Mouse (Mus musculus): ENCODE measurements around the gene Hoxb5. TPM values are rescaled to one million over a fixed set of nuclear protein-coding genes. Genes with fewer than 3 reads are reported as not detected.

Gene Hoxb5
- total and polyA plus RNA-seq, 3 experiments: 0.04 to 0.22 TPM; not detected in 1

- Histone ChIP-seq H3K27me3 (ENCODE audit: insufficient read depth, low read length) (peaks cover 54% of the 10 kb centered on the region), H3K9me3 (replicated peaks) (no peaks in the 10 kb centered on the region), H3K4me3 (ENCODE audit: low read depth, low read length) (no peak overlapping the region), H3K36me3 (replicated peaks) (no peaks in the 10 kb centered on the region), H3K4me1 (ENCODE audit: insufficient read depth, low read depth, low read length) (no peaks in the 10 kb centered on the region; the same call in 1 of the 2 replicates)
- TF ChIP-seq GATA2 (IDR thresholded peaks at IDR 0.05; ENCODE audit: borderline replicate concordance, low read depth, low read length): no peak
- TF ChIP-seq POLR2AphosphoS5 (IDR thresholded peaks at IDR 0.05; ENCODE audit: insufficient replicate concordance, low read depth, low read length): no peak
- no peak for TF ChIP-seq TAL1 (conservative IDR thresholded peaks at IDR 0.05; ENCODE audit: low read depth, low read length)
- TF ChIP-seq CTCF (IDR thresholded peaks at IDR 0.05; ENCODE audit: low read depth, low read length): no peak
- TF ChIP-seq GATA1 (IDR thresholded peaks at IDR 0.05; ENCODE audit: borderline replicate concordance, low read length): no peak
- DNase-seq (ENCODE audit: low spot score) (no peak), ATAC-seq (ENCODE audit: extremely low read depth, insufficient number of reproducible peaks, low FRiP score, poor library complexity, severe bottlenecking) (no peak)
These were observed 45.9 kb downstream of the Hoxb5 start for GRCm38 (mm10) chr11:96348988-96349387.

- no peaks in the 10 kb centered on the region for H3K9me3 ChIP-seq (replicated peaks)
- DNase-seq (ENCODE audit: low spot score) (no peak), ATAC-seq (ENCODE audit: extremely low read depth, insufficient number of reproducible peaks, low FRiP score, poor library complexity, severe bottlenecking) (no peak)
- no peak overlapping the region for H3K4me3 ChIP-seq (ENCODE audit: low read depth, low read length)
- TF ChIP-seq POLR2AphosphoS5 (IDR thresholded peaks at IDR 0.05; ENCODE audit: insufficient replicate concordance, low read depth, low read length): no peak
- no peak for TF ChIP-seq TAL1 (conservative IDR thresholded peaks at IDR 0.05; ENCODE audit: low read depth, low read length)
- no peak for TF ChIP-seq CTCF (IDR thresholded peaks at IDR 0.05; ENCODE audit: low read depth, low read length)
- no peak for TF ChIP-seq GATA2 (IDR thresholded peaks at IDR 0.05; ENCODE audit: borderline replicate concordance, low read depth, low read length)
- no peak for TF ChIP-seq GATA1 (IDR thresholded peaks at IDR 0.05; ENCODE audit: borderline replicate concordance, low read length)
- H3K27me3 ChIP-seq (ENCODE audit: insufficient read depth, low read length): peaks cover 55% of the 10 kb centered on the region
- H3K4me1 ChIP-seq (ENCODE audit: insufficient read depth, low read depth, low read length): no peaks in the 10 kb centered on the region; the same call in 1 of the 2 replicates
- no peaks in the 10 kb centered on the region for H3K36me3 ChIP-seq (replicated peaks)
These were observed 46.6 kb downstream of the Hoxb5 start for GRCm38 (mm10) chr11:96349491-96350340.

GRCm38 (mm10) chr11:96350341-96350624 is 47.1 kb downstream of the Hoxb5 start, which contains the start of gene Hoxb2:
Hoxb2 (plus strand) TSS chr11:96350525.
- Histone ChIP-seq H3K4me3 (ENCODE audit: low read depth, low read length) (no peak within 1 kb of the TSS), H3K27me3 (ENCODE audit: insufficient read depth, low read length) (peaks cover 55% of the 10 kb centered on the region), H3K36me3 (replicated peaks) (no peaks in the 10 kb centered on the region), H3K9me3 (replicated peaks) (no peaks in the 10 kb centered on the region), H3K4me1 (ENCODE audit: insufficient read depth, low read depth, low read length) (no peaks in the 10 kb centered on the region; the same call in 1 of the 2 replicates)
- no peak for DNase-seq (ENCODE audit: low spot score)
- no peak for TF ChIP-seq POLR2AphosphoS5 (IDR thresholded peaks at IDR 0.05; ENCODE audit: insufficient replicate concordance, low read depth, low read length)
- TF ChIP-seq TAL1 (conservative IDR thresholded peaks at IDR 0.05; ENCODE audit: low read depth, low read length): no peak
- TF ChIP-seq CTCF (IDR thresholded peaks at IDR 0.05; ENCODE audit: low read depth, low read length): no peak
- no peak for TF ChIP-seq GATA1 (IDR thresholded peaks at IDR 0.05; ENCODE audit: borderline replicate concordance, low read length)
- TF ChIP-seq GATA2 (IDR thresholded peaks at IDR 0.05; ENCODE audit: borderline replicate concordance, low read depth, low read length): no peak
- ATAC-seq (ENCODE audit: extremely low read depth, insufficient number of reproducible peaks, low FRiP score, poor library complexity, severe bottlenecking): no peak

GRCm38 (mm10) chr11:96350791-96351190 is 47.7 kb downstream of the Hoxb5 start:
- TF ChIP-seq POLR2AphosphoS5 (IDR thresholded peaks at IDR 0.05; ENCODE audit: insufficient replicate concordance, low read depth, low read length): no peak

GRCm38 (mm10) chr11:96351312-96351711 is 48.2 kb downstream of the Hoxb5 start:
- no peak overlapping the region for H3K4me3 ChIP-seq (ENCODE audit: low read depth, low read length)
- H3K4me1 ChIP-seq (ENCODE audit: insufficient read depth, low read depth, low read length): no peaks in the 10 kb centered on the region; the same call in 1 of the 2 replicates
- H3K9me3 ChIP-seq (replicated peaks): no peaks in the 10 kb centered on the region
- TF ChIP-seq GATA1 (IDR thresholded peaks at IDR 0.05; ENCODE audit: borderline replicate concordance, low read length): no peak
- TF ChIP-seq TAL1 (conservative IDR thresholded peaks at IDR 0.05; ENCODE audit: low read depth, low read length): no peak
- no peak for TF ChIP-seq GATA2 (IDR thresholded peaks at IDR 0.05; ENCODE audit: borderline replicate concordance, low read depth, low read length)
- TF ChIP-seq CTCF (IDR thresholded peaks at IDR 0.05; ENCODE audit: low read depth, low read length): no peak
- TF ChIP-seq POLR2AphosphoS5 (IDR thresholded peaks at IDR 0.05; ENCODE audit: insufficient replicate concordance, low read depth, low read length): no peak
- no peaks in the 10 kb centered on the region for H3K36me3 ChIP-seq (replicated peaks)
- H3K27me3 ChIP-seq (ENCODE audit: insufficient read depth, low read length): peaks cover 51% of the 10 kb centered on the region
- ATAC-seq (ENCODE audit: extremely low read depth, insufficient number of reproducible peaks, low FRiP score, poor library complexity, severe bottlenecking) (no peak), DNase-seq (ENCODE audit: low spot score) (no peak)

More at GRCm38 (mm10) chr11:96350791-96351190, 47.7 kb downstream of the Hoxb5 start:
- no peaks in the 10 kb centered on the region; the same call in 1 of the 2 replicates for H3K4me1 ChIP-seq (ENCODE audit: insufficient read depth, low read depth, low read length)
- no peak overlapping the region for H3K4me3 ChIP-seq (ENCODE audit: low read depth, low read length)
- H3K27me3 ChIP-seq (ENCODE audit: insufficient read depth, low read length): peaks cover 52% of the 10 kb centered on the region
- no peaks in the 10 kb centered on the region for H3K9me3 ChIP-seq (replicated peaks)
- no peak for ATAC-seq (ENCODE audit: extremely low read depth, insufficient number of reproducible peaks, low FRiP score, poor library complexity, severe bottlenecking)
- DNase-seq (ENCODE audit: low spot score): no peak
- no peaks in the 10 kb centered on the region for H3K36me3 ChIP-seq (replicated peaks)

GRCm38 (mm10) chr11:96351831-96352230 is 48.7 kb downstream of the Hoxb5 start:
- Histone ChIP-seq H3K36me3 (replicated peaks) (no peaks in the 10 kb centered on the region), H3K4me1 (ENCODE audit: insufficient read depth, low read depth, low read length) (no peaks in the 10 kb centered on the region; the same call in 1 of the 2 replicates), H3K27me3 (ENCODE audit: insufficient read depth, low read length) (peaks cover 48% of the 10 kb centered on the region), H3K9me3 (replicated peaks) (no peaks in the 10 kb centered on the region), H3K4me3 (ENCODE audit: low read depth, low read length) (no peak overlapping the region)
- TF ChIP-seq GATA2 (IDR thresholded peaks at IDR 0.05; ENCODE audit: borderline replicate concordance, low read depth, low read length) (no peak), POLR2AphosphoS5 (IDR thresholded peaks at IDR 0.05; ENCODE audit: insufficient replicate concordance, low read depth, low read length) (no peak), CTCF (IDR thresholded peaks at IDR 0.05; ENCODE audit: low read depth, low read length) (no peak), TAL1 (conservative IDR thresholded peaks at IDR 0.05; ENCODE audit: low read depth, low read length) (no peak), GATA1 (IDR thresholded peaks at IDR 0.05; ENCODE audit: borderline replicate concordance, low read length) (no peak)
- ATAC-seq (ENCODE audit: extremely low read depth, insufficient number of reproducible peaks, low FRiP score, poor library complexity, severe bottlenecking): no peak
- DNase-seq (ENCODE audit: low spot score): no peak
